Mouse (Mus musculus): Measurements from ENCODE around the gene Cdca8. TPM values are rescaled to one million over a fixed set of nuclear protein-coding genes. Genes with fewer than 3 reads are reported as not detected.

Gene Cdca8
- polyA plus RNA-seq, 1 experiment: not detected

- peak overlapping the region; percentile 60; the same call in 1 of the 2 replicates for H3K4me3 ChIP-seq (ENCODE audit: insufficient read depth, low read depth, low read length)
- TF ChIP-seq CTCF (IDR thresholded peaks at IDR 0.05; ENCODE audit: insufficient read depth, low read depth, low read length): no peak
- 40% methylated on average over 6 of the region's 6 CpGs for WGBS
Observed at GRCm38 (mm10) chr4:124893769-124894168, 45.3 kb downstream of the Cdca8 start.

GRCm38 (mm10) chr4:124890831-124891230 lies 48.3 kb downstream of the Cdca8 start:
- peaks cover 26% of the 10 kb centered on the region for H3K4me1 ChIP-seq (ENCODE audit: control insufficient read depth, insufficient read depth, low read length)
- no peak overlapping the region for H3K27ac ChIP-seq (ENCODE audit: insufficient read depth, low read depth, low read length)
- no peak overlapping the region for H3K4me3 ChIP-seq (ENCODE audit: insufficient read depth, low read depth, low read length)
- TF ChIP-seq POLR2A (IDR thresholded peaks at IDR 0.05; ENCODE audit: insufficient read depth, low read depth, low read length): no peak
- no peak for TF ChIP-seq CTCF (IDR thresholded peaks at IDR 0.05; ENCODE audit: insufficient read depth, low read depth, low read length)
- 53% methylated on average over 5 of the region's 5 CpGs for WGBS

More at GRCm38 (mm10) chr4:124893769-124894168, 45.3 kb downstream of the Cdca8 start:
- H3K4me1 ChIP-seq (ENCODE audit: control insufficient read depth, insufficient read depth, low read length): peaks cover 24% of the 10 kb centered on the region
- no peak overlapping the region for H3K27ac ChIP-seq (ENCODE audit: insufficient read depth, low read depth, low read length)

GRCm38 (mm10) chr4:124889935-124890334 lies 49.2 kb downstream of the Cdca8 start:
- TF ChIP-seq CTCF (IDR thresholded peaks at IDR 0.05; ENCODE audit: insufficient read depth, low read depth, low read length) (no peak), POLR2A (IDR thresholded peaks at IDR 0.05; ENCODE audit: insufficient read depth, low read depth, low read length) (no peak)
- H3K4me3 ChIP-seq (ENCODE audit: insufficient read depth, low read depth, low read length): no peak overlapping the region

GRCm38 (mm10) chr4:124888702-124889101 lies 50.4 kb downstream of the Cdca8 start:
- Histone ChIP-seq H3K27ac (ENCODE audit: insufficient read depth, low read depth, low read length) (no peak overlapping the region), H3K4me3 (ENCODE audit: insufficient read depth, low read depth, low read length) (no peak overlapping the region), H3K4me1 (ENCODE audit: control insufficient read depth, insufficient read depth, low read length) (peaks cover 18% of the 10 kb centered on the region; the same call in 1 of the 2 replicates)
- 58% methylated on average over 7 of the region's 7 CpGs for WGBS
- no peak for TF ChIP-seq POLR2A (IDR thresholded peaks at IDR 0.05; ENCODE audit: insufficient read depth, low read depth, low read length)
- no peak for TF ChIP-seq CTCF (IDR thresholded peaks at IDR 0.05; ENCODE audit: insufficient read depth, low read depth, low read length)

More at GRCm38 (mm10) chr4:124889935-124890334, 49.2 kb downstream of the Cdca8 start:
- 67% methylated on average over 2 of the region's 2 CpGs for WGBS
- H3K27ac ChIP-seq (ENCODE audit: insufficient read depth, low read depth, low read length): no peak overlapping the region
- H3K4me1 ChIP-seq (ENCODE audit: control insufficient read depth, insufficient read depth, low read length): peaks cover 28% of the 10 kb centered on the region

GRCm38 (mm10) chr4:124882151-124882729 lies 56.9 kb downstream of the Cdca8 start:
- WGBS: 2% methylated on average over 37 of the region's 37 CpGs
- H3K4me3 ChIP-seq (ENCODE audit: insufficient read depth, low read depth, low read length): peak overlapping the region; percentile 56
- H3K27ac ChIP-seq (ENCODE audit: insufficient read depth, low read depth, low read length): no peak overlapping the region
- TF ChIP-seq POLR2A (IDR thresholded peaks at IDR 0.05; ENCODE audit: insufficient read depth, low read depth, low read length): no peak
- no peak for TF ChIP-seq CTCF (IDR thresholded peaks at IDR 0.05; ENCODE audit: insufficient read depth, low read depth, low read length)
- H3K4me1 ChIP-seq (ENCODE audit: control insufficient read depth, insufficient read depth, low read length): peaks cover 17% of the 10 kb centered on the region

- Histone ChIP-seq H3K4me1 (ENCODE audit: control insufficient read depth, insufficient read depth, low read length) (peaks cover 17% of the 10 kb centered on the region), H3K27ac (ENCODE audit: insufficient read depth, low read depth, low read length) (no peak overlapping the region), H3K4me3 (ENCODE audit: insufficient read depth, low read depth, low read length) (peak overlapping the region; percentile 56)
- under 1% methylated on average over 37 of the region's 37 CpGs for WGBS
- TF ChIP-seq CTCF (IDR thresholded peaks at IDR 0.05; ENCODE audit: insufficient read depth, low read depth, low read length) (peak; percentile 9; the same call in 1 of the 2 replicates), POLR2A (IDR thresholded peaks at IDR 0.05; ENCODE audit: insufficient read depth, low read depth, low read length) (peak; percentile 30; the same call in 1 of the 2 replicates)
Observed at GRCm38 (mm10) chr4:124881341-124881908, 57.7 kb downstream of the Cdca8 start.

- no peak for TF ChIP-seq CTCF (IDR thresholded peaks at IDR 0.05; ENCODE audit: insufficient read depth, low read depth, low read length)
- no peak for TF ChIP-seq POLR2A (IDR thresholded peaks at IDR 0.05; ENCODE audit: insufficient read depth, low read depth, low read length)
- peak within 1 kb of the TSS; percentile 12 for H3K27ac ChIP-seq (ENCODE audit: insufficient read depth, low read depth, low read length)
- 6% methylated on average over 11 of the region's 11 CpGs for WGBS
Observed at GRCm38 (mm10) chr4:124880599-124880998, 58.5 kb downstream of the Cdca8 start, which contains the start of gene Epha10. TSS of gene Epha10 (plus strand) at chr4:124880899.

GRCm38 (mm10) chr4:124872719-124873118 lies 66.4 kb downstream of the Cdca8 start:
- Histone ChIP-seq H3K4me1 (ENCODE audit: control insufficient read depth, insufficient read depth, low read length) (no peaks in the 10 kb centered on the region), H3K4me3 (ENCODE audit: insufficient read depth, low read depth, low read length) (no peak overlapping the region), H3K27ac (ENCODE audit: insufficient read depth, low read depth, low read length) (no peak overlapping the region)
- 91% methylated on average over 1 of the region's 1 CpGs for WGBS
- TF ChIP-seq CTCF (IDR thresholded peaks at IDR 0.05; ENCODE audit: insufficient read depth, low read depth, low read length) (no peak), POLR2A (IDR thresholded peaks at IDR 0.05; ENCODE audit: insufficient read depth, low read depth, low read length) (no peak)

More at GRCm38 (mm10) chr4:124880599-124880998, 58.5 kb downstream of the Cdca8 start, which contains the start of gene Epha10:
- Histone ChIP-seq H3K4me1 (ENCODE audit: control insufficient read depth, insufficient read depth, low read length) (peaks cover 13% of the 10 kb centered on the region), H3K4me3 (ENCODE audit: insufficient read depth, low read depth, low read length) (peak within 1 kb of the TSS; percentile 56)

Other genes starting within 250 kb of the Cdca8 start
- gene Utp11, start 245.7 kb downstream of the Cdca8 start, polyA plus RNA-seq (2012; ENCODE audit: insufficient read depth, insufficient read length, low replicate concordance, missing spikeins): not detected in 2 replicates
- gene Fhl3, start 238.6 kb downstream of the Cdca8 start, polyA plus RNA-seq (2012; ENCODE audit: insufficient read depth, insufficient read length, low replicate concordance, missing spikeins): not detected in 2 replicates
- not detected in 2 replicates for gene Sf3a3, start 224.5 kb downstream of the Cdca8 start, polyA plus RNA-seq (2012; ENCODE audit: insufficient read depth, insufficient read length, low replicate concordance, missing spikeins)
- not detected in 2 replicates for gene Inpp5b, start 197.5 kb downstream of the Cdca8 start, polyA plus RNA-seq (2012; ENCODE audit: insufficient read depth, insufficient read length, low replicate concordance, missing spikeins)
- not detected in 2 replicates for gene Mtf1, start 137.2 kb downstream of the Cdca8 start, polyA plus RNA-seq (2012; ENCODE audit: insufficient read depth, insufficient read length, low replicate concordance, missing spikeins)
- gene Yrdc, start 88.6 kb downstream of the Cdca8 start, polyA plus RNA-seq (2012; ENCODE audit: insufficient read depth, insufficient read length, low replicate concordance, missing spikeins): not detected in 2 replicates
- gene 1110065P20Rik, start 88.1 kb downstream of the Cdca8 start, polyA plus RNA-seq (2012; ENCODE audit: insufficient read depth, insufficient read length, low replicate concordance, missing spikeins): not detected in 2 replicates
- gene Maneal, start 77.1 kb downstream of the Cdca8 start, polyA plus RNA-seq (2012; ENCODE audit: insufficient read depth, insufficient read length, low replicate concordance, missing spikeins): not detected in 2 replicates
- not detected in 2 replicates for gene Epha10, start 58.4 kb downstream of the Cdca8 start, polyA plus RNA-seq (2012; ENCODE audit: insufficient read depth, insufficient read length, low replicate concordance, missing spikeins)
- gene 9930104L06Rik, start 2.3 kb downstream of the Cdca8 start, polyA plus RNA-seq (2012; ENCODE audit: insufficient read depth, insufficient read length, low replicate concordance, missing spikeins): not detected in 2 replicates
- gene Rspo1, start 47.1 kb upstream of the Cdca8 start, polyA plus RNA-seq (2012; ENCODE audit: insufficient read depth, insufficient read length, low replicate concordance, missing spikeins): not detected in 2 replicates
- not detected in 2 replicates for gene Gnl2, start 77.3 kb upstream of the Cdca8 start, polyA plus RNA-seq (2012; ENCODE audit: insufficient read depth, insufficient read length, low replicate concordance, missing spikeins)
- gene Dnali1, start 126.4 kb upstream of the Cdca8 start, polyA plus RNA-seq (2012; ENCODE audit: insufficient read depth, insufficient read length, low replicate concordance, missing spikeins): not detected in 2 replicates
- gene Snip1, start 127.4 kb upstream of the Cdca8 start, polyA plus RNA-seq (2012; ENCODE audit: insufficient read depth, insufficient read length, low replicate concordance, missing spikeins): not detected in 2 replicates
- gene Meaf6, start 145.8 kb upstream of the Cdca8 start, polyA plus RNA-seq (2012; ENCODE audit: insufficient read depth, insufficient read length, low replicate concordance, missing spikeins): not detected in 2 replicates
- gene Zc3h12a, start 188.5 kb upstream of the Cdca8 start, polyA plus RNA-seq (2012; ENCODE audit: insufficient read depth, insufficient read length, low replicate concordance, missing spikeins): not detected in 2 replicates